18 mouse cellular contexts compared by ENCODE assay signal in the genomic region with DNA sequence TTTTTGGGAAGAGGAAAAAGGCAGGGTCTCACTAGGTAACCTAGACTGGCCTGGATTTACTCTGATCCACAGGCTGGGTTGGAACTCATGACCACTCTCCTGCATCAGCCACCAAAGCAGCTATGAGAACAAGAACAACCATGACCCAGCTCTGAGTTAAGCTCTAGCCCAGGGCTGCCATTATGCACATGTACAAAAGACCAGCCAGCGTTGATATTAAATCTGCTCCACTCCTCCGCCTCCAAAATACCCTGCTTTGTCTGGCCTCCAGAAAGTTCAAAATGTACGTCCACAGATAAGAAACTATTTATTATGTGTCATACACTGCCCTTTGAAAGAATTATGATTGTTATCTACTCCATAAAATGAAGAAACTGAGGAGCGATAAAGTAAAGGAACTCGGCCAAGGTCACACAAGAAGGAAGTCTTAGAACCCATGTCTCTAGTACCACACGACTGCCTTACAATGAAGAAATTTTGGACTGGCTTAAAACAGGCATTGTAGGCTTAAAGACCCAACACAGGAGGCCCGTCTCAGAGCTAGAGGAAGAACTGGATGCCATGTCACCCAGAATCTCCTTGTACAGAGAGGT.
A peak's percentile ranks its signal among the peaks of the same experiment; 100 is the strongest.
DNase-seq lines count a peak whose midpoint lies in the region; ATAC-seq and TF ChIP-seq lines count a peak whose summit lies in the region.
"Had no signal": no experiment of that assay in that cellular context is flagged by ENCODE, and none has a peak within 500 bp of the region (broad histone marks: within the 10 kb centered on the region; RNA-seq: fewer than 3 reads in every experiment).

No protein-coding gene starts in this region.

- H3K4me2 ChIP-seq in kidney, embryonic 15.5 days = no peak overlapping the region
- H3K4me2 ChIP-seq in embryonic facial prominence, embryonic 14.5 days (ENCODE audit: low read depth, low read length) = no peak overlapping the region
- no peak overlapping the region for H3K4me2 ChIP-seq in limb, embryonic 14.5 days (replicated peaks; ENCODE audit: low read depth, low read length, severe bottlenecking)
- H3K4me2 ChIP-seq: midbrain, embryonic 11.5 days had no signal

- no peak overlapping the region for H3K9ac ChIP-seq in kidney, embryonic 15.5 days
- H3K9ac ChIP-seq in embryonic facial prominence, embryonic 14.5 days (ENCODE audit: low read depth, low read length) = no peak overlapping the region
- no peak overlapping the region for H3K9ac ChIP-seq in limb, embryonic 14.5 days (ENCODE audit: low read depth, low read length, severe bottlenecking)
- H3K9ac ChIP-seq: liver, postnatal 0 days had no signal

- H3K36me3 ChIP-seq in heart, embryonic 10.5 days = no peaks in the 10 kb centered on the region
- H3K36me3 ChIP-seq in kidney, embryonic 15.5 days = no peaks in the 10 kb centered on the region
- no peaks in the 10 kb centered on the region for H3K36me3 ChIP-seq in embryonic facial prominence, embryonic 14.5 days (ENCODE audit: control insufficient read depth, insufficient read depth, low read length)
- no peaks in the 10 kb centered on the region for H3K36me3 ChIP-seq in limb, embryonic 14.5 days (ENCODE audit: control insufficient read depth, insufficient read depth, low read length)

- H3K9me3 ChIP-seq in heart, embryonic 10.5 days = no peaks in the 10 kb centered on the region
- H3K9me3 ChIP-seq in kidney, embryonic 15.5 days (replicated peaks) = no peaks in the 10 kb centered on the region
- no peaks in the 10 kb centered on the region for H3K9me3 ChIP-seq in embryonic facial prominence, embryonic 14.5 days (ENCODE audit: control insufficient read depth, low read length)
- no peaks in the 10 kb centered on the region for H3K9me3 ChIP-seq in limb, embryonic 14.5 days (ENCODE audit: control insufficient read depth, low read length)

- intact Hi-C loops in heart, postnatal 25 days (cut with DNase I) = no loop called here

- peak overlapping the region; percentile 59; the same call in 1 of the 2 replicates for H3K27ac ChIP-seq in heart, embryonic 10.5 days
- peak overlapping the region; percentile 49 for H3K27ac ChIP-seq in kidney, embryonic 15.5 days
- peak overlapping the region; percentile 16; the same call in 1 of the 2 replicates for H3K27ac ChIP-seq in embryonic facial prominence, embryonic 14.5 days (replicated peaks; ENCODE audit: low read depth, low read length)
- peak overlapping the region; percentile 49; the same call in 1 of the 2 replicates for H3K27ac ChIP-seq in limb, embryonic 14.5 days (replicated peaks; ENCODE audit: low read depth, low read length)

- TF ChIP-seq POLR2A in limb, embryonic 14.5 days (IDR thresholded peaks at IDR 0.05; ENCODE audit: borderline replicate concordance, extremely low read depth, insufficient read depth, insufficient read length) = no peak

- no peaks in the 10 kb centered on the region for H3K27me3 ChIP-seq in heart, embryonic 10.5 days (ENCODE audit: insufficient read depth, poor library complexity, severe bottlenecking)
- H3K27me3 ChIP-seq in kidney, embryonic 15.5 days = no peaks in the 10 kb centered on the region
- H3K27me3 ChIP-seq in embryonic facial prominence, embryonic 14.5 days (replicated peaks; ENCODE audit: control insufficient read depth, insufficient read depth, low read length) = no peaks in the 10 kb centered on the region
- H3K27me3 ChIP-seq in limb, embryonic 14.5 days (ENCODE audit: control insufficient read depth, insufficient read depth, low read length) = no peaks in the 10 kb centered on the region

- no peak for ATAC-seq in kidney, embryonic 15.5 days (replicated peaks; ENCODE audit: low FRiP score)
- ATAC-seq in embryonic facial prominence, embryonic 14.5 days (ENCODE audit: low read depth) = no peak
- no peak for ATAC-seq in limb, embryonic 14.5 days (ENCODE audit: low FRiP score, low read depth)
- ATAC-seq: CD4-positive, CD25-positive, alpha-beta regulatory T cell, adult 4 months; forebrain, embryonic 14.5 days; liver, postnatal 0 days had no signal

- no peak overlapping the region for H3K4me3 ChIP-seq in heart, embryonic 10.5 days
- H3K4me3 ChIP-seq in kidney, embryonic 15.5 days (replicated peaks) = no peak overlapping the region
- no peak overlapping the region for H3K4me3 ChIP-seq in embryonic facial prominence, embryonic 14.5 days (ENCODE audit: low read depth, low read length)
- no peak overlapping the region for H3K4me3 ChIP-seq in limb, embryonic 14.5 days (replicated peaks; ENCODE audit: low read length)
- H3K4me3 ChIP-seq: myocyte had no signal

- no peak for DNase-seq in heart, embryonic 10.5 days (ENCODE audit: low spot score)
- DNase-seq in heart, postnatal 25 days (ENCODE audit: low spot score) = no peak
- DNase-seq in kidney, postnatal 4 days = no peak
- DNase-seq in embryonic facial prominence, embryonic 14.5 days (ENCODE audit: low spot score) = no peak
- DNase-seq in limb, embryonic 14.5 days (ENCODE audit: low spot score) = no peak
- DNase-seq in embryo, embryonic 11 days = no peak
- DNase-seq: cerebellum, adult 11 months; cerebellum, postnatal 36 days; heart, postnatal 14 days; kidney, postnatal 36 days; liver, postnatal 0 days; lung, postnatal 4 days; thymus, postnatal 14 days had no signal

- H3K4me1 ChIP-seq in heart, embryonic 10.5 days = peaks cover 59% of the 10 kb centered on the region
- peaks cover 25% of the 10 kb centered on the region for H3K4me1 ChIP-seq in kidney, embryonic 15.5 days
- H3K4me1 ChIP-seq in embryonic facial prominence, embryonic 14.5 days (ENCODE audit: control insufficient read depth, insufficient read depth, low read length) = peaks cover 13% of the 10 kb centered on the region; the same call in 1 of the 2 replicates
- peaks cover 21% of the 10 kb centered on the region for H3K4me1 ChIP-seq in limb, embryonic 14.5 days (ENCODE audit: control insufficient read depth, insufficient read depth, low read length)

- 89% methylated on average over 7 of the region's 7 CpGs for WGBS in heart, embryonic 10.5 days
- WGBS in kidney, embryonic 15.5 days = 72% methylated on average over 7 of the region's 7 CpGs
- WGBS in embryonic facial prominence, embryonic 14.5 days = 87% methylated on average over 7 of the region's 7 CpGs
- 82% methylated on average over 7 of the region's 7 CpGs for WGBS in limb, embryonic 14.5 days
